Mouse (Mus musculus): ENCODE measurements around the gene Pcdh7. TPM values are rescaled to one million over a fixed set of nuclear protein-coding genes. Genes with fewer than 3 reads are reported as not detected.
A peak's percentile ranks its signal among the peaks of the same experiment; 100 is the strongest.

Pcdh7 gene
- total and polyA plus RNA-seq, 3 experiments: not detected

DNA sequence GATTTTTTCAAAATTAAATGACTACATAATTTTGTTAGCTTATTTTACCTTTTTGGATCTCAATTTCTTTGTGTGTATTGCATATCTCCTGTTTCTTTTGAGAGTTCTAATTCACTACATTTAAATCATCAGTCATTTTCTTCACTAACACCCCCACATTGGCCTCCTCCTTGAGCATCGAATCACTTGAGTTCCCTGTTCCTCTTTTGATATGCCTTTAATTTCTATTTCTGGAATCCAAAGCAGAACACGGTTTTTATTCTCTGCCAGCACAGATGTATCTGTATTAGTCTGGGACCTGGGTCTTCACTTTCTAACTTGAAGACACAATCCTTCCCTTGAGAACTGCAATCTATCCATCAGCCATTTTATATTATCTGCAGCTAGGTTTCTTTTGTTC, 132.3 kb downstream of the Pcdh7 start:
- Histone ChIP-seq H3K9ac (ENCODE audit: control insufficient read depth, low read depth, low read length, poor library complexity, severe bottlenecking) (no peak overlapping the region), H3K36me3 (ENCODE audit: control insufficient read depth in 1 of 2, insufficient read depth in 2 of 2, low read length in 2 of 2) (no peaks in the 10 kb centered on the region), H3K4me3 (ENCODE audit: control insufficient read depth in 1 of 2, insufficient read depth in 1 of 2, low read depth in 2 of 2, low read length in 2 of 2) (no peak overlapping the region), H3K79me2 (ENCODE audit: control insufficient read depth, insufficient read depth, low read length, poor library complexity) (no peaks in the 10 kb centered on the region), H3K27ac (ENCODE audit: control insufficient read depth, low read depth, low read length) (no peak overlapping the region), H3K9me3 (replicated peaks; ENCODE audit: insufficient read depth, low read length) (no peaks in the 10 kb centered on the region; the same call in 1 of the 2 replicates), H3K4me1 (ENCODE audit: control insufficient read depth in 1 of 2, insufficient read depth in 2 of 2, low read length in 2 of 2) (no peaks in the 10 kb centered on the region), H3K27me3 (ENCODE audit: control insufficient read depth in 1 of 2, insufficient read depth in 2 of 2, low read length in 2 of 2) (no peaks in the 10 kb centered on the region)
- TF ChIP-seq ELF1 (IDR thresholded peaks at IDR 0.05; ENCODE audit: low read depth, low read length): no peak
- no peak for TF ChIP-seq BHLHE40 (IDR thresholded peaks at IDR 0.05; ENCODE audit: borderline replicate concordance, low read depth, low read length)
- no peak for TF ChIP-seq RCOR1 (IDR thresholded peaks at IDR 0.05; ENCODE audit: low read depth, low read length)
- no peak for TF ChIP-seq USF1 (IDR thresholded peaks at IDR 0.05; ENCODE audit: low read depth, low read length)
- no peak for TF ChIP-seq CHD1 (IDR thresholded peaks at IDR 0.05; ENCODE audit: low read depth, low read length)
- TF ChIP-seq NELFE (IDR thresholded peaks at IDR 0.05; ENCODE audit: low read depth, low read length): no peak
- no peak for TF ChIP-seq MAX (IDR thresholded peaks at IDR 0.05; ENCODE audit: low read length)
- TF ChIP-seq TAL1 (IDR thresholded peaks at IDR 0.05; ENCODE audit: low read length): no peak
- TF ChIP-seq GATA1 (IDR thresholded peaks at IDR 0.05; ENCODE audit: low read depth, low read length): no peak
- DNase-seq (ENCODE audit: low read depth, low spot score): peak; percentile 3

DNA sequence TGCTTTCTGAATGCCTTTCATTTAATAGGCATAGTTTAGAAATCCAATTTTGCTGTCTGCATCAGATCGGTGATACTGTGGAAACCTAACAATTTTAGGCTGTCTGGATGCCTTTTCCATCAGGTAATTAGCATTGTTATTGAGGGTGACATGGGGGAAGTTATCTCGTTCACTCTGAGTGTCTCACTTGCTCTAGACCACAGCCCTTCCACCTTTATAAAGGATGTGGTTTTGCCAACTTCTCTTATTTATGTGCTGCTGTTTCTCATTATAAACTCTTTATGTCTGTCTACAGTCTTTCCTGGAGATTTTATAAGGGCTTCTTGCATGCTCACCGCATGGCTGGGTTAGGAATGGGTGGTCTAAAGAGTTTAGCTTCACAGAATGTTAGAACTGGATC, 139.5 kb downstream of the Pcdh7 start:
- TF ChIP-seq ZC3H11A (IDR thresholded peaks at IDR 0.05; ENCODE audit: low read depth, low read length): no peak
- TF ChIP-seq MXI1 (IDR thresholded peaks at IDR 0.05; ENCODE audit: low read depth, low read length): no peak
- no peak for TF ChIP-seq BHLHE40 (IDR thresholded peaks at IDR 0.05; ENCODE audit: borderline replicate concordance, low read depth, low read length)
- TF ChIP-seq POLR2A (IDR thresholded peaks at IDR 0.05; ENCODE audit: control insufficient read depth in 1 of 2, insufficient read depth in 1 of 2, low read depth in 1 of 2, low read length in 2 of 2, poor library complexity in 1 of 2): no peak
- no peak for TF ChIP-seq MYC (IDR thresholded peaks at IDR 0.05; ENCODE audit: low read depth, low read length)
- no peak for TF ChIP-seq TBP (IDR thresholded peaks at IDR 0.05; ENCODE audit: low read depth, low read length)
- no peaks in the 10 kb centered on the region; the same call in 1 of the 2 replicates for H3K9me3 ChIP-seq (replicated peaks; ENCODE audit: insufficient read depth, low read length)
- H3K9ac ChIP-seq (ENCODE audit: control insufficient read depth, low read depth, low read length, poor library complexity, severe bottlenecking): no peak overlapping the region
- H3K36me3 ChIP-seq (ENCODE audit: control insufficient read depth in 1 of 2, insufficient read depth in 2 of 2, low read length in 2 of 2): no peaks in the 10 kb centered on the region
- H3K27ac ChIP-seq (ENCODE audit: control insufficient read depth, low read depth, low read length): no peak overlapping the region
- H3K79me2 ChIP-seq (ENCODE audit: control insufficient read depth, insufficient read depth, low read length, poor library complexity): no peaks in the 10 kb centered on the region
- H3K27me3 ChIP-seq (ENCODE audit: control insufficient read depth in 1 of 2, insufficient read depth in 2 of 2, low read length in 2 of 2): no peaks in the 10 kb centered on the region
- H3K4me3 ChIP-seq (ENCODE audit: control insufficient read depth in 1 of 2, insufficient read depth in 1 of 2, low read depth in 2 of 2, low read length in 2 of 2): no peak overlapping the region
- no peaks in the 10 kb centered on the region for H3K4me1 ChIP-seq (ENCODE audit: control insufficient read depth in 1 of 2, insufficient read depth in 2 of 2, low read length in 2 of 2)
- peak; percentile 17 for DNase-seq (ENCODE audit: low read depth, low spot score)

- H3K4me3 ChIP-seq (ENCODE audit: control insufficient read depth in 1 of 2, insufficient read depth in 1 of 2, low read depth in 2 of 2, low read length in 2 of 2): no peak overlapping the region
- DNase-seq (ENCODE audit: low read depth, low spot score): no peak
- H3K27me3 ChIP-seq (ENCODE audit: control insufficient read depth in 1 of 2, insufficient read depth in 2 of 2, low read length in 2 of 2): no peaks in the 10 kb centered on the region
- H3K9me3 ChIP-seq (replicated peaks; ENCODE audit: insufficient read depth, low read length): no peaks in the 10 kb centered on the region
- H3K79me2 ChIP-seq (ENCODE audit: control insufficient read depth, insufficient read depth, low read length, poor library complexity): no peaks in the 10 kb centered on the region
- no peaks in the 10 kb centered on the region; a peak in 1 of 4 replicates for H3K4me1 ChIP-seq (ENCODE audit: control insufficient read depth in 1 of 2, insufficient read depth in 2 of 2, low read length in 2 of 2)
- H3K9ac ChIP-seq (ENCODE audit: control insufficient read depth, low read depth, low read length, poor library complexity, severe bottlenecking): no peak overlapping the region
- no peak overlapping the region for H3K27ac ChIP-seq (ENCODE audit: control insufficient read depth, low read depth, low read length)
- H3K36me3 ChIP-seq (ENCODE audit: control insufficient read depth in 1 of 2, insufficient read depth in 2 of 2, low read length in 2 of 2): no peaks in the 10 kb centered on the region
- TF ChIP-seq ZNF384 (IDR thresholded peaks at IDR 0.05; ENCODE audit: low read depth, low read length): no peak
- TF ChIP-seq POLR2AphosphoS5 (IDR thresholded peaks at IDR 0.05; ENCODE audit: borderline replicate concordance, low read depth, low read length): no peak
- no peak for TF ChIP-seq NELFE (IDR thresholded peaks at IDR 0.05; ENCODE audit: low read depth, low read length)
- no peak for TF ChIP-seq TBP (IDR thresholded peaks at IDR 0.05; ENCODE audit: low read depth, low read length)
- no peak for TF ChIP-seq BHLHE40 (IDR thresholded peaks at IDR 0.05; ENCODE audit: borderline replicate concordance, low read depth, low read length)
- TF ChIP-seq JUND (IDR thresholded peaks at IDR 0.05; ENCODE audit: low read depth, low read length): no peak
- no peak for TF ChIP-seq SIN3A (IDR thresholded peaks at IDR 0.05; ENCODE audit: low read length)
- no peak for TF ChIP-seq ELF1 (IDR thresholded peaks at IDR 0.05; ENCODE audit: low read depth, low read length)
- no peak for TF ChIP-seq TCF12 (IDR thresholded peaks at IDR 0.05; ENCODE audit: low read depth, low read length)
- TF ChIP-seq ETS1 (IDR thresholded peaks at IDR 0.05; ENCODE audit: low read depth, low read length): no peak
- TF ChIP-seq MAFK (IDR thresholded peaks at IDR 0.05; ENCODE audit: borderline replicate concordance, low read depth, low read length): no peak
- TF ChIP-seq CHD1 (IDR thresholded peaks at IDR 0.05; ENCODE audit: low read depth, low read length): no peak
- no peak for TF ChIP-seq POLR2A (IDR thresholded peaks at IDR 0.05; ENCODE audit: control insufficient read depth in 1 of 2, insufficient read depth in 1 of 2, low read depth in 1 of 2, low read length in 2 of 2, poor library complexity in 1 of 2)
- no peak for TF ChIP-seq MAX (IDR thresholded peaks at IDR 0.05; ENCODE audit: low read length)
- TF ChIP-seq EP300 (IDR thresholded peaks at IDR 0.05; ENCODE audit: low read depth in 1 of 2, low read length in 2 of 2): no peak
- no peak for TF ChIP-seq ZMIZ1 (IDR thresholded peaks at IDR 0.05; ENCODE audit: low read depth, low read length)
- TF ChIP-seq MEF2A (IDR thresholded peaks at IDR 0.05; ENCODE audit: extremely low read depth, insufficient replicate concordance, low read depth, low read length, poor library complexity, severe bottlenecking): no peak
- TF ChIP-seq NRF1 (IDR thresholded peaks at IDR 0.05; ENCODE audit: insufficient read depth, low read depth, low read length, poor library complexity, severe bottlenecking): no peak
These were observed 146.5 kb downstream of the Pcdh7 start for GRCm38 (mm10) chr5:57864254-57864653.

Data from MEL (cell line).